19 mouse cellular contexts compared by ENCODE assay signal in the genomic region with DNA sequence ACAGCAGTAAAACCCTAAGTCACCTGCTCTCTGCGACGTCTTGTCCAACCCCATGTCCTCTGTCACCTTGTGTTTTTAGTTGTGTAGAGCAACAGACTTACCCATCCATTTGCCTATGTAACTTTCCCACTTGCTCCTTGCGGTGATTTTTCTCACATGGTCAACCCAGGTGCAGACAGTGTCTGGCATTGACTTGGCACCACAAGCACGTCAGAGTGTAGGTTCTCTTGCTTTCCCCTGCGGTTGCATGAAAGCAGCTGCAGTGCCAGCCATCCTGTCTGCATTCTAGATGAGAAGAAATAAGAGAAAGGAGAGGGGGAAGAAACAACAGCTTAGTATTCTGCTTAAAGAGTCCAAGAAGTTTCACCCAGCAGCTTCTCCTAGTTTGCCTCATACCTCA.
DNase-seq lines count a peak whose midpoint lies in the region; ATAC-seq and TF ChIP-seq lines count a peak whose summit lies in the region.
"Had no signal": no experiment of that assay in that cellular context is flagged by ENCODE, and none has a peak within 500 bp of the region (broad histone marks: within the 10 kb centered on the region; RNA-seq: fewer than 3 reads in every experiment).

No protein-coding gene starts in this region.

- H3K4me1 ChIP-seq in midbrain, embryonic 14.5 days (ENCODE audit: control insufficient read depth, insufficient read depth, low read length), result peaks cover 4% of the 10 kb centered on the region
- H3K4me1 ChIP-seq in midbrain, embryonic 11.5 days (ENCODE audit: control insufficient read depth, insufficient read depth, low read length), result peaks cover 12% of the 10 kb centered on the region
- H3K4me1 ChIP-seq in CH12.LX (ENCODE audit: control insufficient read depth in 1 of 2, insufficient read depth in 2 of 2), result peaks cover 7 to 92% of the 10 kb centered on the region in 2 experiments; a peak in 3 of 4 replicates

- H3K27me3 ChIP-seq in midbrain, embryonic 14.5 days (ENCODE audit: control insufficient read depth, insufficient read depth, low read length), result no peaks in the 10 kb centered on the region; the same call in 1 of the 2 replicates
- no peaks in the 10 kb centered on the region; the same call in 1 of the 2 replicates for H3K27me3 ChIP-seq in midbrain, embryonic 11.5 days (ENCODE audit: control insufficient read depth, insufficient read depth, low read length)
- no peaks in the 10 kb centered on the region for H3K27me3 ChIP-seq in CH12.LX (replicated peaks)
- H3K27me3 ChIP-seq: Patski had no signal

- no peak for TF ChIP-seq POLR2A in CH12.LX (IDR thresholded peaks at IDR 0.05; ENCODE audit: low read depth, low read length)

- TF ChIP-seq EP300 in CH12.LX (IDR thresholded peaks at IDR 0.05; ENCODE audit: low read length), result peak; percentile 62; the same call in 1 of the 2 replicates

- in situ Hi-C loops in CH12.LX (cut with MboI; ENCODE audit: low pct_ligation_motif_present, low pct_unique_long_range_greater_than_20kb, low sequenced_read_pairs), result no loop called here

- ATAC-seq in midbrain, embryonic 14.5 days (ENCODE audit: low FRiP score, low TSS enrichment), result no peak
- no peak for ATAC-seq in midbrain, embryonic 11.5 days (ENCODE audit: low FRiP score)
- ATAC-seq: activated CD4-positive, CD25-positive, alpha-beta regulatory T cell, adult 4 months; CD4-positive, CD25-positive, alpha-beta regulatory T cell, adult 4 months; Patski had no signal

- dilution Hi-C loops in CH12.LX (cut with MboI; ENCODE audit: extremely low pct_ligation_motif_present, extremely low pct_unique_long_range_greater_than_20kb, low sequenced_read_pairs), result no loop called here

- no peak for TF ChIP-seq CTCF in CH12.LX (conservative IDR thresholded peaks at IDR 0.05 in 1 of 2, IDR thresholded peaks at IDR 0.05 in 1 of 2; ENCODE audit: low read depth in 2 of 2, low read length in 2 of 2)

- 0 out of 2 replicates have a peak overlapping the region, but pooled peaks have one; percentile 10 for H3K27ac ChIP-seq in midbrain, embryonic 14.5 days (replicated peaks; ENCODE audit: low read depth, low read length)
- no peak overlapping the region for H3K27ac ChIP-seq in midbrain, embryonic 11.5 days (ENCODE audit: low read depth, low read length)
- no peak overlapping the region for H3K27ac ChIP-seq in CH12.LX (ENCODE audit: insufficient read depth, low read depth)

- H3K9ac ChIP-seq in midbrain, embryonic 14.5 days (replicated peaks; ENCODE audit: low read length), result no peak overlapping the region
- no peak overlapping the region for H3K9ac ChIP-seq in midbrain, embryonic 11.5 days (ENCODE audit: low read length)
- H3K9ac ChIP-seq in CH12.LX (ENCODE audit: insufficient read depth, low read depth), result no peak overlapping the region

- no peak overlapping the region for H3K4me3 ChIP-seq in midbrain, embryonic 14.5 days (replicated peaks; ENCODE audit: low read depth, low read length)
- H3K4me3 ChIP-seq in midbrain, embryonic 11.5 days (ENCODE audit: low read depth, low read length), result no peak overlapping the region
- H3K4me3 ChIP-seq in CH12.LX (replicated peaks in 1 of 3; ENCODE audit: low read depth in 2 of 3, low read length in 2 of 3, poor library complexity in 1 of 3), result no peak overlapping the region

- H3K79me2 ChIP-seq in CH12.LX (replicated peaks; ENCODE audit: control insufficient read depth, extremely low read depth, insufficient read depth, poor library complexity, severe bottlenecking), result no peaks in the 10 kb centered on the region

- no peaks in the 10 kb centered on the region for H3K36me3 ChIP-seq in midbrain, embryonic 14.5 days (ENCODE audit: control insufficient read depth, insufficient read depth, low read length)
- no peaks in the 10 kb centered on the region for H3K36me3 ChIP-seq in midbrain, embryonic 11.5 days (ENCODE audit: control insufficient read depth, insufficient read depth, low read length)
- H3K36me3 ChIP-seq in CH12.LX (replicated peaks in 1 of 2; ENCODE audit: control insufficient read depth in 1 of 2, insufficient read depth in 1 of 2, low read length in 1 of 2), result no peaks in the 10 kb centered on the region
- H3K36me3 ChIP-seq: G1E had no signal

- no peaks in the 10 kb centered on the region for H3K9me3 ChIP-seq in midbrain, embryonic 14.5 days (ENCODE audit: control insufficient read depth, low read length)
- no peaks in the 10 kb centered on the region for H3K9me3 ChIP-seq in midbrain, embryonic 11.5 days (ENCODE audit: control insufficient read depth, low read length)
- no peaks in the 10 kb centered on the region for H3K9me3 ChIP-seq in CH12.LX (replicated peaks; ENCODE audit: low read length)
- H3K9me3 ChIP-seq: G1E had no signal

- 93% methylated on average over 5 of the region's 5 CpGs for WGBS in midbrain, embryonic 14.5 days
- 91% methylated on average over 5 of the region's 5 CpGs for WGBS in midbrain, embryonic 11.5 days

- no peak overlapping the region for H3K4me2 ChIP-seq in midbrain, embryonic 14.5 days (ENCODE audit: low read length)
- no peak overlapping the region for H3K4me2 ChIP-seq in midbrain, embryonic 11.5 days
- no peak overlapping the region for H3K4me2 ChIP-seq in CH12.LX (ENCODE audit: insufficient read depth, low read depth, poor library complexity, severe bottlenecking)

- TF ChIP-seq RAD21 in CH12.LX (IDR thresholded peaks at IDR 0.05; ENCODE audit: low read depth, low read length), result no peak; the same call in 1 of the 2 replicates

- no peak for DNase-seq in midbrain, embryonic 14.5 days
- no peak for DNase-seq in midbrain, embryonic 11.5 days (ENCODE audit: low spot score, missing footprints)
- peak; percentile 79 for DNase-seq in CH12.LX (ENCODE audit: extremely low read depth)
- no peak for DNase-seq in cerebellum, adult 11-12 months
- DNase-seq: adrenal gland, adult 2 months; adrenal gland, adult 8-10 months; adrenal gland, postnatal 10 days; adrenal gland, postnatal 14 days; adrenal gland, postnatal 25 days; adrenal gland, postnatal 36 days; B cell, adult 2 months; cerebellum, adult 11 months; cerebellum, adult 18-20 months; cerebellum, adult 2 months; cerebellum, adult 8-10 months had no signal

TF ChIP-seq in CH12.LX, 34 proteins besides CTCF, POLR2A, EP300 and RAD21:
- peak; percentile 61 for TF ChIP-seq BHLHE40 (IDR thresholded peaks at IDR 0.05; ENCODE audit: low read depth, low read length)
- TF ChIP-seq ETS1 (conservative IDR thresholded peaks at IDR 0.05; ENCODE audit: low read depth, low read length), result peak; percentile 68
- TF ChIP-seq ZKSCAN1 (IDR thresholded peaks at IDR 0.05; ENCODE audit: borderline replicate concordance, low read depth, low read length), result no peak
- TF ChIP-seq TCF12 (IDR thresholded peaks at IDR 0.05; ENCODE audit: low read depth, low read length), result peak; percentile 73; the same call in 1 of the 2 replicates
- TF ChIP-seq MYC (IDR thresholded peaks at IDR 0.05; ENCODE audit: low read depth, low read length), result no peak
TF ChIP-seq in CH12.LX: peak in this region for 3.
